Mouse (Mus musculus) left cerebral cortex, postnatal 10 days (tissue): Measurements from ENCODE around the gene Spata31d1a. TPM values are rescaled to one million over a fixed set of nuclear protein-coding genes. Genes with fewer than 3 reads are reported as not detected.

ENCODE experiments used
- total RNA-seq, 2 experiments: library from RNA; stranded (reverse); gene quantifications; 2 replicates each; pipeline ENCODE4 v1.2.3; 2021

Spata31d1a gene
- total RNA-seq, 2 experiments from 2014 or later = 0.19 to 0.20 TPM

Other genes with a start within 250 kb of the Spata31d1a start
- gene Agtpbp1, start 125.1 kb downstream of the Spata31d1a start, total RNA-seq = 100 to 1,000 TPM; 390 to 408 TPM
- gene Naa35, start 125.1 kb downstream of the Spata31d1a start, total RNA-seq = 100 to 1,000 TPM in 1 of 2 experiments, 10 to 100 TPM in 1; 99.0 to 107 TPM
- 10 to 100 TPM; 15.5 to 15.9 TPM for gene Golm1, start 34.5 kb downstream of the Spata31d1a start, total RNA-seq
- not detected for gene 4921517D22Rik, start 16.2 kb downstream of the Spata31d1a start, total RNA-seq
- not detected for gene Spata31d1b, start 2.0 kb upstream of the Spata31d1a start, total RNA-seq
- gene Spata31d1d, start 21.4 kb upstream of the Spata31d1a start, total RNA-seq = not detected
- under 1 TPM; 0.43 to 0.81 TPM for gene 1700014D04Rik, start 36.4 kb upstream of the Spata31d1a start, total RNA-seq
- 100 to 1,000 TPM; 101 to 107 TPM for gene Isca1, start 59.5 kb upstream of the Spata31d1a start, total RNA-seq
- gene Gm49354, start 71.9 kb upstream of the Spata31d1a start, total RNA-seq = not detected
- 10 to 100 TPM; 67.4 to 67.6 TPM for gene Tut7, start 112.8 kb upstream of the Spata31d1a start, total RNA-seq